Mouse (Mus musculus) stomach, embryonic 14.5 days (tissue): ENCODE measurements around the gene Rapsn. TPM values are rescaled to one million over a fixed set of nuclear protein-coding genes. Genes with fewer than 3 reads are reported as not detected.
"Not testable (repeated sequence)": the region's sequence is repeated elsewhere in the genome, so short reads cannot be mapped to it uniquely, and the experiment has no call there.

Experiments used
- ATAC-seq: fragments of 200-750 bp; cut with Nextera tagmentation; 2 replicates; pipeline ENCODE4 v1.8.0; 2017; ENCODE audit warnings: low read depth, moderate TSS enrichment; ENCODE audit not compliant: insufficient number of reproducible peaks, insufficient read depth, low FRiP score
- H3K27ac ChIP-seq: fragments of 300-500 bp; sonication (generic); 2 replicates; pipeline ENCODE4 v1.5.1; 2014; ENCODE audit warnings: mild to moderate bottlenecking, low read length, moderate library complexity, mixed read lengths
- H3K27me3 ChIP-seq: fragments of 300-500 bp; sonication (generic); 2 replicates; pipeline ENCODE4 v1.6.1; 2014; ENCODE audit warnings: low read length, control low read depth, mixed read lengths; ENCODE audit not compliant: control insufficient read depth, insufficient read depth
- H3K36me3 ChIP-seq: fragments of 300-500 bp; sonication (generic); 2 replicates; pipeline ENCODE4 v1.6.1; 2014; ENCODE audit warnings: mild to moderate bottlenecking, control low read depth, low read length, moderate library complexity, mixed read lengths; ENCODE audit not compliant: control insufficient read depth, insufficient read depth
- H3K4me1 ChIP-seq: fragments of 300-500 bp; sonication (generic); 2 replicates; pipeline ENCODE4 v1.6.1; 2014; ENCODE audit warnings: low read length, control low read depth, mixed read lengths; ENCODE audit not compliant: control insufficient read depth, insufficient read depth
- H3K4me2 ChIP-seq: fragments of 300-500 bp; sonication (generic); replicated peaks from 2 replicates; pipeline ENCODE4 v1.6.1; 2014; ENCODE audit warnings: low read depth, low read length, control low read depth
- H3K4me3 ChIP-seq: fragments of 300-500 bp; sonication (generic); 2 replicates; pipeline ENCODE4 v1.5.1; 2014; ENCODE audit warnings: low read depth, low read length, control low read depth
- H3K9ac ChIP-seq: fragments of 300-500 bp; sonication (generic); replicated peaks from 2 replicates; pipeline ENCODE4 v1.6.1; 2014; ENCODE audit warnings: low read depth, mild to moderate bottlenecking, control low read depth, low read length, moderate library complexity, mixed read lengths
- H3K9me3 ChIP-seq: fragments of 300-500 bp; sonication (generic); 2 replicates; pipeline ENCODE4 v1.6.1; 2016; ENCODE audit warnings: low read depth, low read length, control low read depth; ENCODE audit not compliant: control insufficient read depth
- WGBS: fragments of 180-500 bp; shearing (Covaris S2); extraction: QIAGEN DNeasy Blood & Tissue Kit; methylation state at CpG from one replicate; pipeline ENCODE4 v1.1.7; 2014; 5-methylcytosine and 5-hydroxymethylcytosine counted together
- polyA plus RNA-seq: library from polyadenylated mRNA; unstranded; fragments of >200 nt; fragmentation: Nextera tagmentation; extraction: Ambion mirVana; gene quantifications from 2 replicates; pipeline ENCODE4 v1.2.1, GENCODE M21; 2014

Gene Rapsn
- polyA plus RNA-seq, result 1.3 and 1.6 TPM in 2 replicates

DNA sequence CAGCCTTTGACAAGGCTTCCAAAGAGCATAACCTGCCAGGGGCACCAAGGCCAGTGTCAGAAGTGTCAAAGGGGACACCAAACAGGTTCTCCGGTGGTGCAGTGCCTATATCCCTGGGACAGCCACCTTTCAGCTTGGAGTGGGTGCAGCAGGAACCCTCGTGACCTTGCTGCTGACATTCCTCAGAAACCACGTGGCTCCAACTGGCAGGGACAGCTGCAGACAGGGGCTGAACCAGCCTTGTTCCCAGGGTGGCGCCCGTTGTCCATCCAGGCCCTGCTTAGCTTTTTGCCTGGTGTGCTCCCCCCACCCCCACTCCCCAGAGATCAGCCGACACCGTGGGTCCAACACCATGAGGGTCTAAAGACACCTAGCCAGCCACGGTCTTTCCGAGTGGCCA is at the start of gene Rapsn:
Gene Rapsn (plus strand): TSS at position 236 of the 400 bp plus-strand sequence.
- H3K4me3 ChIP-seq, result no peak within 1 kb of the TSS
- WGBS, result 55% methylated on average over 9 of the region's 9 CpGs
- H3K4me1 ChIP-seq, result no peaks in the 10 kb centered on the region
- H3K4me2 ChIP-seq, result no peak within 1 kb of the TSS
- peak; percentile 24; the same call in 1 of the 2 replicates for ATAC-seq
- no peaks in the 10 kb centered on the region for H3K27me3 ChIP-seq
- H3K9me3 ChIP-seq, result no peaks in the 10 kb centered on the region
- no peak within 1 kb of the TSS for H3K27ac ChIP-seq
- no peak within 1 kb of the TSS for H3K9ac ChIP-seq
- no peaks in the 10 kb centered on the region for H3K36me3 ChIP-seq

DNA sequence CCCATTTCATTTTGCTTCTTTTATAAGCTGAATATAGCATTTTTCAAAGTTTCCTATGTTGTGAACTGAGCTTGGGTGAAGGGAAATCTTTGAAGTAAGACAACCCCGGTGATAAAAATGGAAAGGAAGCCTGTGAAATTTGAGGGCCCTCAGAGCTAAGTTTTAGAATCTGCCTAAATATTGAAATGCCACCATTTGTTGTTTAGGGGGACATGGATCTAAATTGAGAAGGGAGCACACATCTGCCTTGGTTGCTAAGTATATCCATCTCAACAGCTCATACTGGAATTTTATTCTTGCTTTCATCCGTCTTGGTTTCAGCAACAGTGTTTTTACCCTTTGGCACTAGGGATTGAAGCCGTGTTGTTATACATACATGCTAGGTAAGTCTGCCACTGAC is 49.4 kb upstream of the Rapsn start:
- H3K4me3 ChIP-seq, result no peak overlapping the region
- 86% methylated on average over 3 of the region's 3 CpGs for WGBS
- no peaks in the 10 kb centered on the region for H3K27me3 ChIP-seq
- H3K4me2 ChIP-seq, result no peak overlapping the region
- H3K36me3 ChIP-seq, result no peaks in the 10 kb centered on the region; the same call in 1 of the 2 replicates
- no peak for ATAC-seq
- no peaks in the 10 kb centered on the region for H3K9me3 ChIP-seq
- no peak overlapping the region for H3K27ac ChIP-seq
- H3K4me1 ChIP-seq, result no peaks in the 10 kb centered on the region
- H3K9ac ChIP-seq, result no peak overlapping the region

DNA sequence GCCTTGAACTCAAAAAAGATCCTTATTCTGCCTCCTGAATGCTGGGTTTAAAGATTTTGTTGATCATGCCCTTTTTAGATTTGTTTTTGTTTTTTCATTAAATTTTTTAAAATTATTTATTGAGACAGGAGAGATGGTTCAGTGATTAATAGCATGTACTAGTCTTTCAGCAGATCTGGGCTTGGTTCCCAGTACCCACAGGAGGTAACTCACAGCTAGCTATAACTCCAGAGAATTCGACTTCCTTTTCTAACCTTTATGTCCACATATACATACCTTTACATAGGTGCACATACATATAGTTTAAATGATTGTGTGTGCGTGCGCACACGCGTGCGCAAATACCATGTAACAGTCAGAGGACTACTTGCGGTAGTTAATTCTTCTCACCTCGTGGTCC is 26.9 kb upstream of the Rapsn start:
- Histone ChIP-seq H3K36me3 (peaks cover 83% of the 10 kb centered on the region), H3K9me3 (no peaks in the 10 kb centered on the region), H3K4me3 (no peak overlapping the region), H3K27me3 (no peaks in the 10 kb centered on the region), H3K27ac (no peak overlapping the region), H3K4me2 (no peak overlapping the region), H3K9ac (no peak overlapping the region), H3K4me1 (no peaks in the 10 kb centered on the region)
- 99% methylated on average over 8 of the region's 8 CpGs for WGBS
- ATAC-seq, result no peak

DNA sequence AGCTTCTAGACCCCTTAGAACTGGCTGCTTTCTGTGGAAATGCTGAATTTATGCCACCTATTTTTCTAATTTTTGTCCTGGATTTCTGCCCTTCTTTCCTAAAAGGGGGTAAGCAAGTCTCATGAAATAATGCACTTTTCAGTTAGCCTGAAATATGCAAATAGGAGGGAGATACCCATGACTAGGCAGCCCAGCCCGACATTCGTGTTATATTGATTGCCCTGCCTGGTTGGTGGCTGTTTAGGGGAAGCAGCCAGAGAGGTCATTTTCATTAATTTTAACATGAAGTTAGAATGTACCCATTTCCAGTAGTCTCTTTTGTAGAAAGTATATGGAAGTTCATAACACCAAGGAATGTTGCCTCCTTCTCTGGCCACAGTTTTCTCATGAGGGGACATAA is 21.5 kb upstream of the Rapsn start:
- no peaks in the 10 kb centered on the region for H3K27me3 ChIP-seq
- H3K36me3 ChIP-seq, result peaks cover 80% of the 10 kb centered on the region
- H3K4me1 ChIP-seq, result no peaks in the 10 kb centered on the region
- WGBS, result 83% methylated on average over 2 of the region's 2 CpGs
- ATAC-seq, result no peak
- H3K9me3 ChIP-seq, result no peaks in the 10 kb centered on the region
- H3K4me2 ChIP-seq, result no peak overlapping the region
- H3K9ac ChIP-seq, result no peak overlapping the region
- no peak overlapping the region for H3K27ac ChIP-seq
- no peak overlapping the region for H3K4me3 ChIP-seq

DNA sequence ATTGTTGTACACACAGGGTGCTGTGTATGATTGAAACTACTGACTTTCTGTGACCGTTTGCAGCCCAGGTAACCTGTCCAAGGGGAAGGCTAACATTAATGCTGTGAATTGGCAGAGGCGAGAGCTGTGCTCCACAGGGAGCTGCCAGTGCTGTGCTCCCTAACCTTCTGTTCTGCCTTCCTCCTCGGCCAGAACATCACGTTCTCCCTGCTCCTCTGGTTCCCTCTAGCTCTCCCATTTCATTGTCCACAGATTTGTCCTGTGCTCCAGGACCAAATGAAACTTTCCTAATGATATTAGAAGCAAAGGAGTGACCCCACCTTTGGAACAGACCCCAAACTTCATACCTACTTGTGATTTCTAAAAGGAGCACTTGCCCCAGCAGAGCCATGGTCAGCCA is 20.0 kb upstream of the Rapsn start:
- WGBS, result 91% methylated on average over 4 of the region's 4 CpGs
- Histone ChIP-seq H3K36me3 (peaks cover 71% of the 10 kb centered on the region), H3K4me2 (no peak overlapping the region), H3K4me3 (no peak overlapping the region), H3K27me3 (no peaks in the 10 kb centered on the region), H3K9ac (no peak overlapping the region), H3K9me3 (no peaks in the 10 kb centered on the region), H3K27ac (no peak overlapping the region), H3K4me1 (no peaks in the 10 kb centered on the region)
- ATAC-seq, result no peak

DNA sequence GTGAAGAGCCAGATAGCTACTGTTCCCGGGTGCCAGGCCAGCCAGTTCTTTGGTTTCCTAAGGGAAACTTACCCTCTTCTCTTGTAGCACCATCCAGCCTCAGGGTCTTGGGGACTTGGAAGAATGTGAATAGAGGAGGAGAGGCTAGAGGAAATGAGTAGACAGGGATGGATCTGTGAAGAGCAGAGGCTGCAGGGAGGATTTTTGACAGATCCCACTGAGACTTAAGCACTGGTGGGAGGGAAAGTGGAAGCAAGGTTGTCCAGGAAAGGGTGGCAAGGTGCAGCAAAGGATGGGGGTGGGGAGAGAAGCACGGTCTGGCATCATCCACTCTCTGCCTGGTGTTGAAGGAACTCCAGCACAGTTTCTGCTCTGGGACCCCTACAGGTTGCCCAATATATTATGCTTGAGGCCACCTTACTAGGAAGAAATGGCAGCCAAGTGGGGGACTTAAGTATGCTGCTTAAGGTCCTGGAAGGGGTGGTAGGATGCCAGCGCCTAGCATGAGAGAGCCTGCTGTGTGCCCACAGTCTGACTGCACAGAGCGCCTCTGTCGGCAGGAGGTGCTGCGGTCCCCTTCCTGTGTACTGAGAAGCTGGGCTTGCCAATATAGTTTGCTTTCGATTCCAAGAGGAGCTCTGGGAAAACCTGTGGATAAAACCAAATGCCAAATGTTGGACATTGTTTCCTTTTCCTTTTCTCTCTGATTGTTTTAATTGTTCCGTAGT is 17.2 kb upstream of the Rapsn start:
- no peak overlapping the region for H3K27ac ChIP-seq
- H3K9me3 ChIP-seq, result no peaks in the 10 kb centered on the region
- H3K4me2 ChIP-seq, result no peak overlapping the region
- no peaks in the 10 kb centered on the region for H3K27me3 ChIP-seq
- H3K4me3 ChIP-seq, result no peak overlapping the region
- H3K4me1 ChIP-seq, result no peaks in the 10 kb centered on the region
- 82% methylated on average over 8 of the region's 8 CpGs for WGBS
- no peak for ATAC-seq
- H3K9ac ChIP-seq, result no peak overlapping the region
- peaks cover 52% of the 10 kb centered on the region for H3K36me3 ChIP-seq

DNA sequence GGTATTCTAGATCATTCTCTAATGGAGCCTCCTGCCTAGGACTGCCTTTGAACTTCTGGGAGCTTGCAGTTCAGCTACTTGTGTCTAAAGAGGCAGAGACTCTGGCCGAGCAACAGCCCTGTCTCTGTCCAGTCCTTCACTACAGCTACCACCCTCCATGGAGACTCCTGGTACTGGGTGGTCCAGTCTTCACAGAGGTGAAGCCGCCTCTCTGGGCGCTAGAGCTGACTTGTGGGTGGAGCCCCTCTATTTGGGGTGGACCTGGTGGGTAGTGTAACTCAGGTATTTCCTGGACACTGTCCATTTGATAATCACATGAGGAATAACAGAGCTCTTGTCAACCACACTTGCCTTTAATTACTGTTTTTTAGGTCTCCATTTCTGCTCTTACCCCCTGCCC is 15.5 kb upstream of the Rapsn start:
- no peak overlapping the region for H3K27ac ChIP-seq
- H3K9me3 ChIP-seq, result no peaks in the 10 kb centered on the region
- H3K27me3 ChIP-seq, result no peaks in the 10 kb centered on the region
- no peak overlapping the region for H3K4me3 ChIP-seq
- no peak for ATAC-seq
- WGBS, result 90% methylated on average over 3 of the region's 3 CpGs
- peaks cover 37% of the 10 kb centered on the region for H3K36me3 ChIP-seq
- H3K4me2 ChIP-seq, result no peak overlapping the region
- H3K9ac ChIP-seq, result no peak overlapping the region
- no peaks in the 10 kb centered on the region for H3K4me1 ChIP-seq

DNA sequence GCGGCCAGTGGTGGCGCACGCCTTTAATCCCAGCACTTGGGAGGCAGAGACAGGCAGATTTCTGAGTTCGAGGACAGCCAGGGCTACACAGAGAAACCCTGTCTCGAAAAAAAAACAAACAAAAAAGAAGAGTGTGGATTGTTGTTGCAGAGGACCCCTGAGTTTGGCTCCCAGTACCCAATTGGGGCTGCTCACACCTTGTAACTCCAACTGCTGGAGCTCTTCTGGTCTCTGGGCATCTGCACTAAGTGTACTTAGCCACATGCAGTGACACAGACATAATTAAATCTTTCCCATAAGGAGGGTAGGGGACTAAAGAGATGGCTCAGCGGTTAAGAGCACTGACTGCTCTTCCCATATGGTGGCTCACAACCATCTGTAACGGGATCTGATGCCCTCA is 13.2 kb upstream of the Rapsn start:
- H3K27me3 ChIP-seq, H3K9ac ChIP-seq, H3K4me3 ChIP-seq, H3K4me1 ChIP-seq, H3K9me3 ChIP-seq, ATAC-seq, H3K4me2 ChIP-seq, H3K27ac ChIP-seq: not testable (repeated sequence)
- peaks cover 18% of the 10 kb centered on the region; the same call in 1 of the 2 replicates for H3K36me3 ChIP-seq
- 97% methylated on average over 7 of the region's 7 CpGs for WGBS

DNA sequence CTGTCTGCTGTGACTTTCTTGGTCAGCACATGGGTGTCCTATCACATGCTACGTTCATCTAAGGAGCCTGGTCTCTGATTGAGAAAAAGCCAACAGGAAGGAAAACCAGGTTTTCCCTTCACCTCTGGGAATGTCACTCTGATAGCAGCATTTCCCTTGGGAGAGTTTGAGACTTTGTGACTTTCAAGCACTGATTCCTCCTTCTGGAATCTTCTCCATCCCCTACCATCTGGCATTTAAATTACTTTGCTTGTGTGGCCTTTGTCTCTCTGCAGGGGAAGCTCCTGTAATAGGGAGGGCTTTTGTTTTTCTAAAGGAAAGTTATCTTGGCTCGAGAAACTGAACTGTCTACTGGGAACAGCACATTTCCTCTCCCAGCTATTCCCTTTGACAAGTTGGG is 12.3 kb upstream of the Rapsn start:
- H3K4me2 ChIP-seq, result no peak overlapping the region
- H3K4me3 ChIP-seq, result no peak overlapping the region
- H3K36me3 ChIP-seq, result peaks cover 13% of the 10 kb centered on the region; the same call in 1 of the 2 replicates
- no peaks in the 10 kb centered on the region for H3K4me1 ChIP-seq
- no peaks in the 10 kb centered on the region for H3K9me3 ChIP-seq
- no peak overlapping the region for H3K9ac ChIP-seq
- H3K27me3 ChIP-seq, result no peaks in the 10 kb centered on the region
- no peak overlapping the region for H3K27ac ChIP-seq
- WGBS, result 70% methylated on average over 2 of the region's 2 CpGs
- no peak for ATAC-seq
